Mouse (Mus musculus): ENCODE results near the gene Prox1.

DNA sequence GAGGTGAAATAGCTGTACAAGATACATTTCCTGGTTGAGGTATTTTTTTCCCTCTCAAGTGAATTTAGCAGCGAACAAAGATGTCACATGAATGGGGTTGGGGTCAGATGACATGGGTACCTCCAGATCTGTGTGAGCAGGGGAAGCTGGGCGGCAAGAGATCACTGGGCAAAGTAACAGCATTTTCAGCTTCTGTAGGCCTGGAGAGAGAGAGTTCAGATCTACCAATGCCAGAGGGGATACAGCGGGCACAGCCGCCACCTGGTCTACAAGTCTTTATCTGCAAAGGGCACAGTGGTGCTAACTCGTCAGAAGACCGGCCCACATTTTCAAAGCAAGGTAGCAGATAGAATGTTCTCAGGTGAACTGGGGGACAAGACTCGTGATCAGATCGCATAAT, 36.7 kb upstream of the Prox1 start:
- no peak for TF ChIP-seq CTCF (IDR thresholded peaks at IDR 0.05; ENCODE audit: control insufficient read depth, insufficient read depth, insufficient read length)
- TF ChIP-seq MAX (IDR thresholded peaks at IDR 0.05) = no peak
- no peak for TF ChIP-seq CEBPB (IDR thresholded peaks at IDR 0.05; ENCODE audit: low read depth)

Data from C2C12 (cell line).